Mouse (Mus musculus) kidney, adult 18-20 months (tissue): Measurements from ENCODE around the gene Cplx1.

ENCODE experiments used
- DNase-seq: peaks from one replicate; pipeline ENCODE4 v3.0.0; 2021

Gene Cplx1

DNA sequence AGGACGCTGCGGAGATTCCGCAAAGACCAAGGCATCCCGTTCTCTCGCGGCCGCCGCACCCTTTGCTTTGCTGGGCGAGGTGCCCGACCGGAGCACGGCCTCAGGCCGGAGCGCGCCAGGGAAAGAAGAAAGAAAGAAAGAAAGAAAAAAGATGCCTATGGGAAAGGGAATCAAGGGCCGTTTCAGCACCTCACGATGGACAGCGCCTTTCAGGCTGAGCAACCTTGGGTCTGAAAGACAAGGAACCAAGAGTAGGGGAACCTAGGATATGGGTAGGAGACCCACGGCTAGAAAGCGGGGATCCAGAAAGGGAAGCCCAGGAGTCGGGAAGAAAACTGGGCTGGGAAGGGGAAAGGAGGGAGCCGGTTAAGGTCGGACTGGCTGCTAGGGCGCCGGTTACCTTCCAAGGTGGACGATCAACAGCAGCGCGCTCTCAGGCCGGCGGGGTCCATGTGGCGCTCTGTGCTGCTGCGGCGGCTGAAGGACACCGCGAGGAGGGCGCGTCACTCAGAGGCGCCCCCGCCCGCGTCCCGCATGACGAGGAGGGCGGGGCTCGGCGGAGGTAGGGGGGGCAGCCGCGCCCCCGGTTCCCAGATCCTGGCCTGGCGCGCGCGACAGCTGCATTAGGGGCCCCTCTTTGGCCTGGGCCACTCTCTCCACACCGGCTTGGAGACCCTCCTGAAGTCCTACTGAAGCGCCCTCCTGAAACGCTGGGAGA is at the start of gene Cplx1:
Gene Cplx1, minus strand, starts transcription at position 536 of the 718 bp plus-strand sequence.
- DNase-seq = peak; percentile 56

DNA sequence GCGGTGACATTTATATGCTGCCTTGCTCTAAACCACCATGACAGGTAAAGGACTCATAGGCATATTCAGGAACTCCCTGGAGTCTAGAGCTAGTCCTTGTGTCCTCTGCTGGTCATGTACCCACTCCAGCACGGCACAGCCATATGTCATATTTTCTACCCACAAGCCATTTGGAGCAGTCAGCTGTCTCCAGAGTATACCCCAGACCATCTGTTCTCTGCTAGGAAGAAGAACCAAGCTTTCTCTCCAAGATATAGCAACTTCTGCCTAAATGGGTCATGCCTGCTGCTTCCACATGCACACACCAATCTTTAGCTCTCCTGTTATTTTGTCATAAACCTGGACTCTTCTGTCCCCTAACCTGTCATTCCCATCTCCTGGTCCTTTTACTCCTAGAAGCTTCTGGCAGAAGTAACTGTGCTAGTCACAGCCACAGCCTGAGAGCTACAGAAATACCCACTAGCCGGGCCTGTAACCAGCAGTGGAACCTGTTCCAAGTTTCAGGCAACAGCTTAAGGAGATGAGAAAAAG is 31.6 kb upstream of the Cplx1 start:
- no peak for DNase-seq

DNA sequence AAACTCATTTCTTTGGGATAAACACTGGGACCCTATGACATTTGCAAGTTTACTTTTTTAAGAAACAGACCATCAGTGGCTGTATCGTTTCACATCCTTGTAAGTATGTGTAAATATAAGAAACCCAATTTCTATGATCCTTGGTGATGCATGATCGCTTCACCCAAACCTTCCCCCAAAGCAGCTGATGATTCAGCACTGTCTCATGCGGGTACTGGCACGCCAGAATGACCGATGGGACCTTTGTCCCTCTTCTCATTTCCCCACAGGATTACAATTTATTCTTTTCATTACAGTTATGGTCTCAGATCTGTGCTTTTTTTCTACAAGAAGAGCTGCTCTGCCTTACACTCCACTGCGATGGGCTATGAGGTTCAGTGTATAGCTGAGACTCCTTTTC is 23.2 kb upstream of the Cplx1 start:
- DNase-seq = no peak

DNA sequence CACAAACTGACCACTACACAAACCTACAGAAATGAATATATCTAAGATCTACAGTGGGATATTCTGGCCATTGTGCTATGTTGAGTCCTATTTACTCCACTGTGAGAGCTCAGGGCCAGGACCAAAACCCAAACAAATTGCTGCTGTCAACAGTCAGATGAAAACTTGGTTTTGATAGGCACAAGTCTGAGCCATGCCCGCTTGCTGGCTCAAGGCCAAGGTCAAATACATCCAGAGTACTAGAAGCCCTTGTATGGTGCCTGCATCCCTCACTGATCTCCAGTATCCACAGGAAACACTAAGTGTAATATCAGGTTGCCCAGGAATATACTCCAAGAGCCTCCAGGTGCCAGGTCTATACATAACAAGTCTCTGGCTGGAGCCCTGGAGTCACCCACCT is 21.2 kb upstream of the Cplx1 start:
- no peak for DNase-seq

DNA sequence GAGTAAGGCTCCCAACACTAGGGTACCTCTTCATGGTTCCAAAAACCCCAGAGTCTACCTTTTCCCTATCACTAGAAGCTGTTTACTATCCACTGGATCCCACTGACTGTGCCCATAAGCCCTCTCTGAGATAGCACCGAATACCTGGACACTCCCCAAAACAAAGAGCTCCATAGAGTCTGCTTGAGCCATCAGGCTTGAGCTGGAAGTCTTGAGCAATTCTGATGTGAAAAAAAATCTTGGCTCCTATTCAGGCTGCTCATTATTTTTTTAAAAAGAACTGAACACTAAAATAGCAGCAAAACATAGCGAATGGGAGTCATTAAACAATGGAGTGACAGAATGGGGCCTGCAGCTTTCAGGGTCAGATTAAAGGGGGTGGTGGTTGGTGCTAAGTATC is 17.3 kb upstream of the Cplx1 start:
- no peak for DNase-seq

DNA sequence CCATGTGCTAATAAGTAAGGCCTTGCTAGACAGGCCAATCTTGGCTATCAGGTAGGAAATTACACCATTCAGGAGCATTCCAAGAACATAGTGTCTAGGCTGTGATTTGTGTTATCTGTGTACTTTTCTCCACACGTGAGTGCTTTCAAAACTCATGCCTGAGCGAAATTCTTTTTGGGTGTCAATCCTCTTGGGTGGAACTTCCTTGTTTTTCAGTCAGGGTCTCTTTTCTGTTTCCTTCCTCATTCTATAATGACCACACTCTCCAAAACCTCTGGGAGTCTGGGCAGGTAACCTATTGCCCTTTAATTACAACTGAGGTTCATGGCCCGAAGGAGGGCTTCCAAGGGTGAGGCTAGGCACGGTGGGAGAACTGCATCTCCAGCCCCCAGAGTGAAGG is 16.7 kb upstream of the Cplx1 start:
- no peak for DNase-seq

DNA sequence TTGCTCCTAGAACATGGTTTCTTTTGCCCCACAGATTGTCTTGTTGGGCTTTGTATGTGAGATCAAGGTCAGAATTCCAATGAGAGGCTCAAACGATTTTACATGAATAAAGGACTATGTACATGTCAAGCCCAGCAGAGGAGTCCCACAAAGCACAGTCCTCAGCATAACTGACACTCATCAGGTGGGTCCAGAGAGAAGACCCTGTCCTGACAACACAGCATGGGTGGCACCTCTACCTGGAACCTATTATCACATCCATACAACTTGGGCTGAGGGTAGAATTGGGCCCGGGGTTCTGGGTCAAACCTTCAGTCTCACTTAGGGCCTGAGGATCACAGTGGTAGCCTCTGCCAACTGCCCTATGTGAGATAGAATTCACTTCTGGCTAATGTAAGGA is 15.6 kb upstream of the Cplx1 start:
- no peak for DNase-seq

DNA sequence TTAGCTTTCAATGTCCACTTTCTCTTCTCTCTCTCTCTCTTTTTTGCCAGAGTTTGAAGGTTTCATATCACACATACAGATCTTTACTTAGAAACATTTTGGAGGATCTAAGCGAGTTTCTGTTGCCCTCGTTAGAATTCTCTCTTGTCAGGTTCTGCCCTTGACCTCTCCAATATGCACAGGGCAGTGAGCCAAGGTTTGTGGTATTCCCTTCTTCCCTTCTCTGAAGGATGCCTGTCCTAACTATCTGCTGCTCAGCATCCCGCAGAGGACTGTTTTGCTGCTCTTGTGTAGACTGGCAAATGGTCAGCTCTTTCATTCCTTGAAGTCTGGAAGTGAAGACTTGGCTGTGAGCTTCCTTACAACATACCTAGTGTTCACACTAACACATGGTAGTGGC is 14.5 kb upstream of the Cplx1 start:
- DNase-seq = no peak

DNA sequence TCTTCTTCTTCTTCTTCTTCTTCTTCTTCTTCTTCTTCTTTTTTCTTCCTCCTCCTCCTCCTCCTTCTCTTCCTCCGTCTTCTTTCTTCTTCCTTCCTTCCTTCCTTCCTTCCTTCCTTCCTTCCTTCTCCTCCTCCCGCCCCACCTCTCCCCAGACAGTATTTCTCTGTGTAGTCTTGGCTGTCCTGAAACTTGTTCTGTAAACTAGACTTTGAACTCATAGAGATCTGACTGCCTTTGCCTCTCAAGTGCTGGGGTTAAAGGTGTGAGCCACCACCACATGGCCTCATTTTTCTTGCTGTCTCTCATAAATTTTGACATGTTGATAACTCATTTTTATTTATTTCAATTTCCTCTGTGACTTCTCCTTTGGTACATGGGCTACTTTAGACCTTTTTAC is 12.7 kb upstream of the Cplx1 start:
- DNase-seq = no peak

DNA sequence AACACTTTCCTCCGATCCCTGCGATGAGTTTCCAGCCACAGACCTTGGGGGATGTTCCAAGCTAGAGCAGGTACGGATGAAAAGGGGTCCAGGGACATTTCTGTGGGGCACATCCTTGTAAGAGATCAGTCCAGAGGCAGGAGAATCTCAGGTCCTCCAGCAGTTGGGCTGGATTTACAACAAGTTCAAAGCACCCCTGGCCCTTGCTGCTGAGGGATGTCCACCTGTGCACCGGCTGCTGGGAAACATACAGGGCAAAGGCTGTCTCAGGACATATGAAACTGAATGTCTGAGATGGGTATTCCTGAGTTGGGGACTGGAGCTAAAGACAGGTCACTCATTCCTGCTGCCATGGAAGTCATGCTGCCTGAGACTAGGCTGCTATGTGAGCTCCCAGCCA is 7.2 kb upstream of the Cplx1 start:
- no peak for DNase-seq

DNA sequence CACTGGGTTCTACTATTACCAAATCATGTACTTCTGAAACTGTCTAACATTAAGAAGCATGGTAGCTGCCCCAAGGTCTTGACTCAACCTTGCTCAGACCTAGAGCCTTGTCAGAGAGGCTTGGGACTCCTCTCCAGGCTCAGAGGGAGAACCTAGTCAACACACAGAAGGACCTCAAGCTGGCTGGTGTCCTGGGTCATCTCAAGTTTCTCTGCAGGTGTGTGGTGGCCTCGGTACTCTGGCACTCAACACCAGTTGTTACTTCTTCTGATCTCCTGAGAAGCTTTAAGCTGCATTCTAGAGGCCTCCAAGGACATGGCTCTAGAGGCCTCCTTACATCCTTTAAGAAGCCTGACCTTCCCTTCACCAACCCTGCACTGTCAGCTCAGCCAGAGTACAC is 4.2 kb upstream of the Cplx1 start:
- DNase-seq = no peak

DNA sequence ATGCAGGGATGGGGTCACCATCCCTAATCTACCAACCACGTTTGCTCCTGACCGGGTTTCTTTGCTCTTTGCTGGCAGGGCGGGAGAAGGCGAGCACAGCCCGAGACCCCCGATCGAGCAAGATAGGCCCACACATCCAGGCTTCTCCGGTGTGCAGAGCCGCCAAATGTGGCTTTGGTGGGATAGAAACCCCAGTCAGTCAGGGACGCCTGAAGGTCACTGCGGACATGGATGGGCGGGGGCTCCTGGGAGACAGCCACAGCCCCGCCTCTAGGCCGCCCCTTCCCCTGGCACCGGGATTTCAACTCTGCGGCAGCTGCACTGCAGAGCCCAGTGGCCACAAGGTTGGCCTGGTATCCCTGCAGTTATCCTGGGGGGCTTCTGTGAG is 377 bp upstream of the Cplx1 start:
- no peak for DNase-seq

DNA sequence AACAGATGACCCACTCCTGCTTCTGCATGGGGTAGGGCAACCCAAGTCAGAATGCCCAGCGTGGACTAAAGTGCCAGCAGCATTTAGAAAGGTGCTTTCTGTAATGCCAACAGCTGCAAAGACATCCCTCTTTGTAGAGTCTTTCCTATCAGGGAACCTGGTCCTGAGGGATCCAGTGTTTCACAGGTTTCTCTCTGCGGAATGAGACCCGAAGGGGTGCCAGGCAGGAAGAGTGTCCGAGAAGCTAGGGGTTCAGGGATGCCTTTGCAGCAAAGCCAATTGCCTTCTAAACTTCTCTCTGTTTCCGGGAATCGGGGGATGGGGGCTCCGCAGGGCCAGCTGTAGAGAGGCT is 711 bp downstream of the Cplx1 start:
- DNase-seq = no peak

DNA sequence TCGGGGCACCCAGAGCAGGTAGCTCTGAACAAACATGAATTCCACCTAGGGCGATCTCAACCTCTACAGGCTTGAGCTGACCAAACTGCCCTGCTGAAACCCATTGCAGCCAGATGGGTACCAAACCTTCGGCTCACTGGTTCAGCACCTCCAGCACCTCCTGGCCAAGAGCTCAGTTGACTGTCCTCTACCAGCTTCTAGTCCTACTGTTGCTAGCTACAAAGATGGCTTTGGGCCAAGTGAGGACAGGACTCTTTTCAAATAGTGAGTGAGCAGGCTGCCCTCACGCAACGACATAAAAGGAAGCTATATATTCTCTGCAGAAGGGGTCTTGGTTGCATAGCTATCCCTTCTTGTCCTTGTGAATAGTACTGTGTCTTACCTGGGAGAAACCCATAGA is 2.2 kb downstream of the Cplx1 start:
- no peak for DNase-seq

DNA sequence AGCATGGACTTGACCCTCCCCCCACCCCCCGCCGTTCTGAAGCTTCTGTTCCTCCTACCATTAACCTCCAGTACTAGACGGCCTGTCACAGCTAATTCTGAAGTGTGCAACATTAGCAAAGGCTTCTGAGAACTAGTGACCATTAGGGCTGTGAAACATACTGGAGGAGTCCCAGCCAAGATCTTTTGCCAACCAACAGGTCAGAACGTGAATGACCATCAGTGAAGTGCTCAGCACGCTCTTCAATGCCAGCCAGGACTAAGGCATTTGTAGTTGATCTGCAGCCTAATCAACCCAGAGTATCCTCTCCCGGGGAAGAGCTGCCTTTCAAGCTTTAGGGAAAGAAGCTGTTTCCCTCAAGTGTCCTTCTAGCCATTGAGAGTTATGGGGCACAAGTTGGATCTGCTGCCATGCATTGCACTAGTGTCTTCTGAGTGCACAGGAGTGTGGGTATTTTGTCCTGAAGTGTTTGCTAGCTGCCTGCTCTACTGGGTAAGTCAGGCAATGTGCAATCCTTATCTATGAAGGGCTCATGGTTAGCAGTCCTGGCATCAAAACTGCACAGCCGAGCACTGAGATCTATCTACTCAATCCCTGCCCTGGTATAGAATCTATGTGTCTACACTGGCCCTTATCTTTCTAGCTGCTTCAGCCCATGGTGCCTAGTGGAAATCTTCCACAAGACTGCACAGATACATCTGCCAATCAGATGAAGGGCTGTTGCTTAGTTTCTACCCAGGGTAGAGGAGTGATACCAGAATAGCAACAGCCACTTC is 6.1 kb downstream of the Cplx1 start:
- no peak for DNase-seq

DNA sequence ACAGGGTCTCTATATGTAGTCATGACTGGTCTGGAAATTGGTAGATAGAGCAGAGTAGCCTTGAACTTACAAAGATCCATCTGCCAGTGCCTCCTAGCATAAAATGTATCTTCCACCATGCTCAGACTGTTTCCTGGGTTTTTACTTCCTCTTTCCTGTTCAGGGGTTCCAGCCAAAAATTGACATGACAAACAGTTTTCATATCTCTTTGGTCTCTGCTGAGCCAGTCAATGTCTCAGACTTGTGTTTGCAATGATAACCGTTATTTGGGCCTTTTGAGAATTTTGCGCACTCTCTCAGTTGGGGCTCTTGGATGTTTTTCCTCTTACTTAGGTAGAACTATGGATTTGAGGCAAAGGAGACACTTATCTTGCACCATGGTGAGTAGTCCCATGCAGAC is 15.6 kb downstream of the Cplx1 start:
- no peak for DNase-seq

DNA sequence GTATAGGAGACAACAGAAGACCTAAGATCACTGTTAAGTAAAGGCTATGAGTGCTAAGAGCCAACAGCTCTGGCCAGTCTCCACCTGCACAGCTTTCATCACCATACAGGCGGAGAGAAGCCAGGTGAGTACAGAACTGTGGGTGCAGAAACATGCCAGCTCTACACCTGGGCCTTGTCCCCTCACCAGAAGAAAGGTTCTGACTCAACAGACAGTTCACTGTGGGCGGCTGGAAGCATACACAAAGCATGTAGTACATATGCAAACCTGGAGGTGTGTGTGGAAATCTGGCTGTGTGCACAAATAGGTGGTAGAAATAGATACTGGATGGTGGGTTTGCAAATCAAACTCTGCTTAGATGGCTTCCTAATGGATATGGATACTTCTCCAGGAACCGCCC is 27.2 kb downstream of the Cplx1 start:
- no peak for DNase-seq

DNA sequence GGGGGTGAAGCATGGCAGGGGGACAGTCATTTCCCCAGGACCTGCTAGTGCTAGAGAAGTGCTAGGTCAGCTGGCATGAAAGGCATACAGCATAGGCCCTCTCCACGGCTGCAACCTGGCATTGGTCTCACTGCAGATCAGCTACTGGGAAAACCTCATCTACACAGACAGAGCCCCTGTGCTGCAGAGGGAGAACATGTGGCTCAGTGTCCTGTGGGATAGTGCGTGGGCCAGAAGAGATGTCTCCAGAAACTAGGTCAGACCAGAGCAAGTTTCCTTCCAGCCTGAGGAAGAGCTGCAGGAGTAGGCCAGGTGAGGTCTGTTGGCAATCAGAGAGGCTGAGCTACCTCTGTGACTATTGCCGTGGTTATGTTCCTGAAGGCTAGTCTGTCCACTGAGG is 27.9 kb downstream of the Cplx1 start:
- no peak for DNase-seq

DNA sequence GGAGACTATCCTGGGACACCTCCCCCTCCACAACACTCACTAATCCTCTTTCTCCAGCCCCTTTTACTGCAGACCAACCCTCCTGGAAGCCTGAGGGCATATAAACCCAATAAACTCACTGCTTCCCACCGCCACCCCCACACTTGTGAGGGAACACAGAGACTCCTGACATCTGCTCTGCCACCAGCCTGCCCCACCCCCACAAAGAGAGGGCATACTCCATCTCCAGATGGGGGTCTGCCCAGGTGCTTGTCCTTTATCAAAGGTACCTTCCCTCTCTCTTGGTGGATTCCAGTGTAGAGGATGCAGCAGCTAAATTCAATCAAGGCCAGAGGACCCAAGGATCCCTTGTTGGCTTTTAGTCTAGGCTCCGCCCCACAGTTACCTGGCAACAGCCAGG is 28.8 kb downstream of the Cplx1 start:
- no peak for DNase-seq

DNA sequence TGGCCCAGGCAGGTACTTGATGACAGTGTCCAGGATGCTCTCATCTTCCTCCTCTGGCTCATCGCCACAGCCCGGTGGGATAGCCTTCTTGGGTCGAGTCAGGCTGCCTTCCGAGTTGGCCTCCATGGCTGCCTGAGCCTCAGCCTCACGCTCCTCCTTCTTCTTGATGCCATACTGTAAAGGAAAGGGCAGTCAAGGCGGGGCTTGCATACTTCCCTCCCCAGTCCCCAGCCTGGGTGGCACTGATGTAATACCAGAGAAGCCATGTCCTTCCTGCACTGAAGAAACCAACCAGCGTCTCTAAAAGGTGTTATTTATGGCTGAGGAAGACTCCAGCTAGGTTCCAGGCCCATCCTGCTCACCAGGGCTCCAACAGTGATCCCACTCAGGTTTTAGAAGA is 29.7 kb downstream of the Cplx1 start:
- no peak for DNase-seq

DNA sequence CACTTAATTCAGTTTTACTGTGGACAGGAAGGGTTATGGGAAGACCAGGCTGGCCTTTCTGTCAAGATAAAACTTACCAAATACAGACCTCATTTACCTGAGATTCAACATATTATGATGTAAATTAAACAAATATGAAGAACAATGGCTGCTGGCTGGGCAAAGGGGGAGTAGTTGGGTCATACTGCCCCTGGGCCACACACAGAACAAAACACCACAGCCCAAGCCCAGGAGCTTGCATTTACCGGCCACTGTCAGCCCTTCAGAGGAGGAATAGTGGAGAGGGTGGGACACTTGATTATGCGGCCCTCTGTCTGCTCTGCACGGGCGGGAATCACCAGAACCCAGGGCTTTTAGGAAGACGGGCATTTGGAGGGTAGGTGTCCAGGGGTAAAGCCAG is 30.9 kb downstream of the Cplx1 start:
- no peak for DNase-seq

DNA sequence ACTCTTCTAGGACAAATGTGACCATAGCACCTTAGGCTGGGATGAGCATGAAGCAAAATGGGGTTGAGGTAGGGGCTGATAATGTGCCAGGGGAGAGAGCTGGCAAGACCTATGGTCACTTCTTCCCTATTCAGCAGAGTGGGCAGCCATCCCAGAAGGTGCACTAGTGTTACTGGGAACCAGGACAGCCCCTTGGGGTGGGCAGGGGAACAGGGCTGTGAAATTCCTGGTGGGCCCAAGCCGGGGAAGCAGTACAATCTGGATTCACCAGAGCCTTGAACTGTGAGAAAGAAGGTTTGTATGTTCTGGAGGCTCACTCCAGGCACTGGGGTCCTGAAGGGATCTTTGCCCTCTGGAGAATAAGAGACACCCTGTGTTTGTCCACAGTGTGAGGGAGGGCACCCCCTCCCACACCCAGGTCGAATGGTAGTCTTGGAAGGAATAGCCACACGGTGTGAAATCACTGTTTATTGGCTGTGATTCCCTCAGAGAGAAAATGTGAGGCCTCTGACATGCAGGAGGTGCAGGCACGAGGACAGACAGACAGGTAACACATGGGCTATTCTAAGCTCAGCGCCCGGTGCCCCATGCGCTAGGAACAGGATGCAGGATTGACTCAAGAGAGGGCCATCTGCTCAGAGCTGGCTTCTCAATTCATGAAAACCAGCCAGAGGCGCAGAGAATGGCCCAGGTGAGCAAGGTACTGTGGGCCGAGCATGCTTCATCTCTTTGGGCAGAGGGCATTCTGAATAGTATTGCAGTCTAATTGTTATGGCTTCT is 31.5 kb downstream of the Cplx1 start:
- no peak for DNase-seq

DNA sequence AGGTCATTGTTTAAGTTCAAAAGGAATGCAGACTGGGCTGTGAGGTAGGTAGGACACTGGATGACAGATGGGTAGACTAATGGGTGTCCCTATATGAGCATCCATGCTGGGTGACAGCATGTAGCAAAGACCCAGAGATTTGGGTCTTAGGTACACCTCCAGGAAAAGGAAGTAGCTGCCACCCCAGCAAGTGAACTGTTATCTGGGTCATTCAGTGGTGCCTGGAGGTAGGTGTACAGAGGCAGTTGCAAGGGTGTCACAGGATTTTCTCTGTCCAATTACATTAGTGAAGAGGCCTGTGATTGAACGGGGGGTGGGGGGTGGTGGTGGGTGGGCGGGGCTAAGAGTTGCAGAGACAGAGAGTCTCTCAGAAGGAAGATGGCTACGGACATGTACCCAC is 33.2 kb downstream of the Cplx1 start:
- no peak for DNase-seq
